Mouse (Mus musculus) frontal cortex, postnatal 25 days (tissue): Measurements from ENCODE around the gene Lactb.

ENCODE experiments used
- DNase-seq, 2 experiments: peaks; one replicate each; pipeline ENCODE4 v3.0.0; 2022; ENCODE audit warnings: low spot score in 2 of 2

Gene Lactb

DNA sequence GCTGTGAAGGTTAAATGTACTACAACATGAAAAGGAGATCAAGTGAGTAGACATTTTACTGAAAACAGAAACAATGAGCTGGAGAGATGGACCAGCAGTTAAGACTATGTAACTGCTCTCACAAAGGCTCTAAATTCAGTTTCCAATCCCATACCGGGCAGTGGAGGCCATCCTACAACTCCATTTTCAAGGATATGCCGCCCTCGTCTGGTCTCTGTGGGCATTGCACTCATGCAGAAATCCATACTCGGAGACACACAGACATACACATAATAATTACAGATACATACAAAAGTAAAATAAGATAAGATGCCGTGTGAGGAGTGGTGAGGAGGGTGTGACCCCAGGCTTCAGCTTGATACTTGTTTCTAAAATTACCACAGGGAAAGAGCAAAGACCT, 5.2 kb upstream of the Lactb start:
- DNase-seq, result peak in 1 of 2 experiments; percentile 59

- DNase-seq, result no peak
Observed at GRCm38 (mm10) chr9:66978468-66978867, 3.2 kb upstream of the Lactb start.

DNA sequence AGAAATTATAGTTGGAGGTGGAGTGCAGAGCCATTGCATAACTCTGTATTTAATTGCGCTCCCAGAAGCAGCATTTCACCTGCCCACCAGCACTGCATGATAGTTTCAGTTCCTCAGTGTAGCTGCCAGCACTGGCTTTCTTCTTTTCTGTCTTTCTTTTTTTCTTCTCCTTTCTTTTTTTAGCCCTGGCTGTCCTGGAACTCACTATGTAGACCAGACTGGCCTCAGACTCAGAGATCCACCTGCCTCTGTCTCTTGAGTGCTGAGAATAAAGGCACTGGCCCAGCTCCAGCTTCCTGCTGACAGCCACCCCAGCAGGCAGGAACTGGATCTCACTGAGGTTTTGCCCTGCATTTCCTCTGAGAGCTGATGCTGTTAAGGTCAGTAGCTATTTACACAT, 2.7 kb upstream of the Lactb start:
- no peak for DNase-seq

DNA sequence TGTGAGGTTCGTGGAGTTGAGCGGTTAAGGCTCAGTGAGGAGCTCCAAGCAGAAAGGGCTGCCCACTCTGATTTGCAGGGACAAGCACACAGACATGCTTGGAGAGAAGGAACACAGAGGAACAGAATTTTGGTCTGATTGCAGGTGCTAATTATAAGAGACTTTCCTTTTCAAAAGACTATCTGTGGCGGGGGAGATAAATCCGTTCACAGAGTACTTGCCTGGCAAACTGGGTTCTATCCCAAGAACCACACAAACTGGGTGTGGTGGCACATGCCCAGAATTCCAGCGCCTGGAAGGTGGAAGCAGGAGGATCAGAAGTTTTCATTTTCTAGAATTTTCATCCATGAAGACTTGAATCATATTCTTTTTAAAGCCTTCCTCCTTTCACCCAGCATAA, 1.8 kb upstream of the Lactb start:
- DNase-seq, result no peak

GRCm38 (mm10) chr9:66974721-66975225, 511 bp downstream of the Lactb start:
- peak; percentile 34 to 35 for DNase-seq

DNA sequence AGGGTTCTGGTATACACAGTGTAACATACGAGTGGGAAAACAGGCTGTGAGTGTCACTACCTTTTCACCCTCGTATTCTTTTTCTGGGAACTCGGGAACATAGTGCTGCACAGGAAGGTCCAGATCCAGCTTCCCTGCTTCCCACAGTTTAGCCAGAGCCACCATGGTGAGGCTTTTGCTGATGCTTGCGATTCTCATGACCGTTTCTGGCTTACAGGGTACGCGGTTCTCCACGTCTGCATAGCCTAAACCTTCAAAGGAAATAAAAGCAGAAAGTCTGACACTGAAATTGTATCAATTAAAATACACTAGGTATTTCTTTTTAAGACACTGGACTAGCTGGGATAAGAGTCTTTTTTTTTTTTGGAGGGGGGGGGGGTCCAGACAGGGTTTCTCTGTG, 4.2 kb downstream of the Lactb start:
- no peak for DNase-seq

- no peak for DNase-seq
Observed at GRCm38 (mm10) chr9:66967492-66967891, 7.8 kb downstream of the Lactb start.

DNA sequence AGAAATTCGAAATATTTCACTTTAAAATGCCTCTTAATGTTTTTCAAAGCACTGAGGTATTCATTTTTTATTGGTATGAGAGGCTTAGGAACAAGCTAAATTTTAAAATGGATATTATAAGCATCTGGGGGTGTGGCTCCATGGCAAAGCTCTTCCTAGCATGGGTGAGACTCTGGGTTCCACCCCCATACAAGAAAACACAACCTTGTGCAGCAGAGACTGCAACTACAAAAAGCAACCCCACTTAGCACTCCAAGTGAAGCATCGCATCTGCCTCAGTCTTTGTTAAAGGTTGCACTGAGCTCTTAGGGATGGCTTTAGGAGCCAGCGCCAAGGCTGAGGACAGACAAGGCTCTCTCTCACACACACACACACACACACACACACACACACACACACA, 13.8 kb downstream of the Lactb start:
- DNase-seq, result no peak

GRCm38 (mm10) chr9:66957451-66957850, 17.8 kb downstream of the Lactb start:
- DNase-seq, result no peak

GRCm38 (mm10) chr9:66952886-66953285, 22.4 kb downstream of the Lactb start:
- DNase-seq, result no peak

GRCm38 (mm10) chr9:66952321-66952720, 23.0 kb downstream of the Lactb start:
- DNase-seq, result no peak

GRCm38 (mm10) chr9:66948536-66948935, 26.7 kb downstream of the Lactb start:
- no peak for DNase-seq

DNA sequence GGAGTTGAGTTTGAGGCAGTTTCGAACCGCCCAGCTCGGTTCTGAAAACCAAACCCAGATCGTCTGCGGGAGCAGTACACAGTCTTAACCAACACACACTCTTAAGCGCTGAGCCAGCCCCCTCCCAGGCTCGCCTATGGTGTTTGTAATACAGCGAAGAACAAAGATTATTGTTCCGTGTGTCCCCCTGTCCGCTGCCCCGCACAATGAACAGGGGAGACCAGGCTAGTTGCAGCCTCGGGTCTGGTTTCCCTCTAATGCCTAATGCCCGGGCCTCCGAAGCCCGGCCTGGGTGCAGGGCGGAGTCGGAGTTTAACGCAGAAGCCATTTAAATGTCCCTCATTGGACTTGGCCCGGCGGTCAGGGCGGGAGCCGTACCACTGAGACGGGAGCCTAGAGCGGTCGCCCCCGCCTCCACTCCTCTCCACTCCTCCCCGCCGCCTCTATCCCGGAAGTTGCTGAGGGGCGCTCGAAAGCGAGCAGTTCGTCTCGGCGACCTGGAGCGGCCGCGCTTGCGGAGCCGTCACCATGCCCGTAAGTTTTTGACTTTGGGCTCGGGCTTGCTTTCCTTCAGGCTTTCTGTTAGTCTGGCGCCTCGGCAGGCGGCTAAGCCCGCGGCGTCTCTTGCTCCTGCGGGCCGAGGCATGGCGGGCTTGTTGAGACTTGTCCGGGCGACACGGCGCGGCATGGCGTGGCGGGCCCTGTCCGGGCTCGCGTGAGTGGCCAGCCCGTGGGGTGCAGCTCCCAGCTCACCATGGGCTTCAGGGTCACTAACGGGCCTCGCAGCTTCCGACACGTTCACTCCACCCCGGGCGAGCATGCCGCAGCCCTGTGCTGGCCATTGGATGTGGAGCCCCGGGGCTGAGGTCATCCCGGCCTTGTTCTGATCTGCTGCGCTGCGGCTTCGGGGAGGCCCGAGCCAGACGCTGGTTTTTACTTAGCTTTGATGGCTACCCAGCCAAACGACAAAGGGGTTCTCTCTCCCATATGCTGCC, 29.3 kb downstream of the Lactb start, which contains the start of gene Rps27l:
Gene Rps27l (plus strand): TSS at position 440 of the 995 bp plus-strand sequence.
- peak; percentile 69 to 78 for DNase-seq

DNA sequence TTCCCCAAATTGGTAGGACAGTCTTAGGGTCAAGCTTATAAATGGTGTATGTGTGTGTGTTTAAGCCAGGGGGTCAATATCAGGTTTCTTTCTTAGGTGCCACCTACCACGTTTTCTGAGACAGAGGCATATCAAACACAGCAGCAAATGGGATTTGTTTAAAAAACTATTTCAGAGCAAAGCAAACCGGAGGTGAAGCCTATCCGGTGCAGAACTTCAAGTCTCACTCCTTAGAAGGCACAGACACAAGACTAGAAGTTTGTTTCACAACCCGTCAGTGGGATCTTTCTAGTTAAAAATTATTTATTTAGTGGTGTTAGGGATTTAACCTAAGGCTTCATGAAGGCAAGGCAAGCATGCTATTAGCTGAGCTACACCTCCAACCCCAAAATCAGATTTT, 30.1 kb downstream of the Lactb start:
- DNase-seq, result no peak

GRCm38 (mm10) chr9:66938836-66939235, 36.4 kb downstream of the Lactb start:
- no peak for DNase-seq

DNA sequence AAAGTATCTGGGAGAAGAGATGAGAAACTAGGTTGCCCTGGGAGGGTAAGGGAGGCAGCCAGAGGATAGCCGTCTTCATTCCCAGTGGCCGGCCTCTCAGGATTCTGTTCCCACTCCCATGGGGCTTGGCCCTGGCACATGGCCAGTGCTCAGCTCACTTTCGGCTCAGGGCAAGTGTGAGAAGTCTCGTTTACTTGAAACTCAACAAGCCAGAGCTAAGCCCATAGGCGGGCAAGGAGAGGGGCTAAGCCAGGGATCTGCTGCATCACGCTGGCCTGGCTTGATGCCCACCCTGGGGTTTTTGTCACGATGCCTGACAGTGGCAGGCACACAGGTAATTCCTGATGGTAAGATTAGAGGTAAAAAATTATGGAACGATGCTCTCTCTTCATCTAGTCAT, 37.8 kb downstream of the Lactb start:
- no peak for DNase-seq

- DNase-seq, result no peak
Observed at GRCm38 (mm10) chr9:66933869-66934808, 41.1 kb downstream of the Lactb start.

- DNase-seq, result no peak
Observed at GRCm38 (mm10) chr9:66930351-66930750, 44.9 kb downstream of the Lactb start.

DNA sequence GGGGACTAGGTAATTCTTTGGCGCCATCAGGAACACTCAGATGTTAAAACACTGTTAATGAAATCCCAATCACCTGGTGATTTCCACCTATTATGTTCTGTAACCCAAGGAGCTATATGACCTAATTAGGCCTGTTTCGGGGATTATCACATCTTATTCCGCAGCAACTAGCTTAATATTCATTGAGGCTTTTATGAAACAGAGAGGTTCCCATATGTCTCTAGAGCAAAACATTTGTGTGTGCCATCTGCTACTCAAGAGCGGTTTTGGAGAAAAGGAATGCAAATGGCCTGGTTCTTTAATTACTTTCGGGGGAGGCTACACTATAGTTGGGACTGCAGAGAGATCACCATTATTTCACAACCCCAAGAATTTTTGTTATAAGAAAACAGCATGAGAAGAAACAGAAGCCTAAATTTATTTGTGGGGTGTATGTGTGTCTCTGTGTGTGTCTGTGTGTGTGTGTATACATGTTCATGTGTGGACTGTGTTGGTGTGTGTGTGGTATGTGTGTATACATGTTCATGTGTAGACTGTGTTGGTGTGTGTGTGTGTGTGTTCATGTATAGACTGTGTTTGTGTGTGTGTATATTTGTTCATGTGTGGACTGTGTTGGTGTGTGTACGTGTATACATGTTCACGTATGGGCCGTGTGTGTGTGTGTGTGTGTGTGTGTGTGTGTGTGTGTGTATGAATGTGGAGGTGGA, 47.4 kb downstream of the Lactb start:
- DNase-seq, result no peak

- no peak for DNase-seq
Observed at GRCm38 (mm10) chr9:66925853-66926252, 49.4 kb downstream of the Lactb start.

DNA sequence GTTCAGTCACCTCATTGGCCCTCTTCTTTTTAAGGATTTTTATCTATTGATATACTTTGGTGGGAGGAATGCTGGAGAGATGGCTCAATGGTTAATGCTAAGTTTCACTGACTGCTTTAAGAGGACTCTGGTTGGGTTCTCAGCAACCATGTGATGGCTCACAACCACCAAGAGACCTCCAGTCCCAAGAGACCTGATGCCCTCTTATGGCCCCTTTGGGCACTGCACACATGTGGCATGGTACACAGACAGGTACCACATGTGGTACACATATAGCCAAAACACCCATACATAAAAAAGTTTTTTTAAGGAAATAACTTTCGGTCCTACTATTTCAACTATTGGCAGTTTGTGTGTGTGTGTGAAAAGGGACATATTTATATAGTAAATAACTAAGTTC, 53.2 kb downstream of the Lactb start:
- DNase-seq, result no peak
